Mouse (Mus musculus) frontal cortex, postnatal 10 days (tissue): ENCODE data around the gene Vwa8.
"Not testable (repeated sequence)": the region's sequence is repeated elsewhere in the genome, so short reads cannot be mapped to it uniquely, and the experiment has no call there.

Experiments
- DNase-seq, 2 experiments: peaks; one replicate each; pipeline ENCODE4 v3.0.0; 2022; ENCODE audit warnings: low spot score in 2 of 2, mixed read lengths in 1 of 2

Gene Vwa8

GRCm38 (mm10) chr14:78983104-78983503 lies 134.3 kb downstream of the Vwa8 start:
- DNase-seq = no peak

GRCm38 (mm10) chr14:78984296-78984695 lies 135.4 kb downstream of the Vwa8 start:
- peak in 1 of 2 experiments; percentile 23 for DNase-seq

GRCm38 (mm10) chr14:78987543-78987942 lies 138.7 kb downstream of the Vwa8 start:
- DNase-seq = no peak

GRCm38 (mm10) chr14:78992456-78992855 lies 143.6 kb downstream of the Vwa8 start:
- no peak for DNase-seq

- DNase-seq = no peak
Measured at GRCm38 (mm10) chr14:78993515-78993914, 144.7 kb downstream of the Vwa8 start.

- DNase-seq = no peak
Measured at GRCm38 (mm10) chr14:78996359-78996758, 147.5 kb downstream of the Vwa8 start.

- DNase-seq = no peak
Measured at GRCm38 (mm10) chr14:79003576-79003975, 154.7 kb downstream of the Vwa8 start.

- DNase-seq = not testable (repeated sequence)
Measured at GRCm38 (mm10) chr14:79017710-79018109, 168.9 kb downstream of the Vwa8 start.

- DNase-seq = no peak
Measured at GRCm38 (mm10) chr14:79018564-79018963, 169.7 kb downstream of the Vwa8 start.

- no peak for DNase-seq
Measured at GRCm38 (mm10) chr14:79021725-79022124, 172.9 kb downstream of the Vwa8 start.

GRCm38 (mm10) chr14:79028996-79029575 lies 180.2 kb downstream of the Vwa8 start:
- no peak for DNase-seq

GRCm38 (mm10) chr14:79030715-79031114 lies 181.9 kb downstream of the Vwa8 start:
- no peak for DNase-seq

GRCm38 (mm10) chr14:79031230-79031740 lies 182.4 kb downstream of the Vwa8 start:
- no peak for DNase-seq

GRCm38 (mm10) chr14:79033396-79033795 lies 184.5 kb downstream of the Vwa8 start:
- DNase-seq = no peak

GRCm38 (mm10) chr14:79034511-79034913 lies 185.7 kb downstream of the Vwa8 start:
- no peak for DNase-seq

- DNase-seq = no peak
Measured at GRCm38 (mm10) chr14:79035575-79035974, 186.7 kb downstream of the Vwa8 start.

- no peak for DNase-seq
Measured at GRCm38 (mm10) chr14:79047186-79047585, 198.3 kb downstream of the Vwa8 start.

GRCm38 (mm10) chr14:79047956-79048355 lies 199.1 kb downstream of the Vwa8 start:
- no peak for DNase-seq

- no peak for DNase-seq
Measured at GRCm38 (mm10) chr14:79049544-79049943, 200.7 kb downstream of the Vwa8 start.

- no peak for DNase-seq
Measured at GRCm38 (mm10) chr14:79065636-79066035, 216.8 kb downstream of the Vwa8 start.

- no peak for DNase-seq
Measured at GRCm38 (mm10) chr14:79069515-79069914, 220.7 kb downstream of the Vwa8 start.

GRCm38 (mm10) chr14:79074786-79075185 lies 225.9 kb downstream of the Vwa8 start:
- no peak for DNase-seq

- DNase-seq = no peak
Measured at GRCm38 (mm10) chr14:79076560-79077300, 227.9 kb downstream of the Vwa8 start.
